Mouse (Mus musculus) thymus, adult 2 months (tissue): ENCODE measurements around the gene Glo1. TPM values are rescaled to one million over a fixed set of nuclear protein-coding genes. Genes with fewer than 3 reads are reported as not detected.

Source experiments
- DNase-seq: peaks from one replicate; pipeline ENCODE4 v3.0.0; 2021
- H3K27ac ChIP-seq: fragments of 200-500 bp; 2 replicates; pipeline ENCODE4 v1.5.1; 2012; ENCODE audit warnings: low read length, control low read depth; ENCODE audit not compliant: control insufficient read depth, insufficient read depth
- H3K27me3 ChIP-seq: fragments of 200-500 bp; 2 replicates; pipeline ENCODE4 v1.6.1; 2012; ENCODE audit warnings: mild to moderate bottlenecking, low read length, moderate library complexity, mixed read lengths; ENCODE audit not compliant: control insufficient read depth, insufficient read depth
- H3K36me3 ChIP-seq: fragments of 200-500 bp; 2 replicates; pipeline ENCODE4 v1.6.1; 2012; ENCODE audit warnings: mild to moderate bottlenecking, low read length, moderate library complexity; ENCODE audit not compliant: control insufficient read depth, insufficient read depth
- H3K4me1 ChIP-seq: fragments of 200-500 bp; replicated peaks from 2 replicates; pipeline ENCODE4 v1.6.1; 2012; ENCODE audit warnings: low read length; ENCODE audit not compliant: control insufficient read depth, insufficient read depth
- H3K4me3 ChIP-seq: fragments of 200-500 bp; 2 replicates; pipeline ENCODE4 v1.5.1; 2012; ENCODE audit warnings: mild to moderate bottlenecking, low read length, control low read depth, moderate library complexity; ENCODE audit not compliant: control insufficient read depth, insufficient read depth
- CTCF ChIP-seq: fragments of 200-500 bp; IDR thresholded peaks from 2 replicates; pipeline ENCODE4 v1.5.1; 2012; ENCODE audit warnings: mild to moderate bottlenecking, control low read depth, low read length, moderate library complexity, borderline replicate concordance; ENCODE audit not compliant: control insufficient read depth, poor library complexity, insufficient read depth; ENCODE audit errors: extremely low read depth
- POLR2A ChIP-seq: fragments of 200-500 bp; IDR thresholded peaks from 2 replicates; pipeline ENCODE4 v1.6.1; 2012; ENCODE audit warnings: mild to moderate bottlenecking, low read length, control low read depth, moderate library complexity; ENCODE audit not compliant: control insufficient read depth, poor library complexity, insufficient read depth; ENCODE audit errors: extremely low read depth
- WGBS: fragments of 180-500 bp; shearing (Covaris S2); methylation state at CpG from one replicate; pipeline ENCODE4 v1.1.7; 2018; 5-methylcytosine and 5-hydroxymethylcytosine counted together
- polyA plus RNA-seq: library from polyadenylated mRNA; depleted of rRNA; stranded (reverse); fragments of >200 nt; gene quantifications from 2 replicates; pipeline ENCODE4 v1.2.3, GENCODE M21; 2012

Gene Glo1
- polyA plus RNA-seq, 1 experiment: 43.6 TPM

GRCm38 (mm10) chr17:30609980-30610307 is 16.7 kb downstream of the Glo1 start:
- Histone ChIP-seq H3K27ac (no peak overlapping the region), H3K27me3 (no peaks in the 10 kb centered on the region), H3K36me3 (no peaks in the 10 kb centered on the region), H3K4me1 (0 out of 2 replicates have a peak, but pooled peaks cover 2% of the 10 kb centered on the region), H3K4me3 (no peak overlapping the region)
- 97% methylated on average over 5 of the region's 5 CpGs for WGBS
- no peak for DNase-seq
- TF ChIP-seq POLR2A: no peak
- no peak for TF ChIP-seq CTCF

- 93% methylated on average over 16 of the region's 16 CpGs for WGBS
- TF ChIP-seq POLR2A (no peak), CTCF (no peak)
- H3K27me3 ChIP-seq: no peaks in the 10 kb centered on the region
- no peaks in the 10 kb centered on the region for H3K36me3 ChIP-seq
- H3K4me1 ChIP-seq: 0 out of 2 replicates have a peak, but pooled peaks cover 2% of the 10 kb centered on the region
- no peak overlapping the region for H3K4me3 ChIP-seq
- DNase-seq: no peak
- H3K27ac ChIP-seq: no peak overlapping the region
These were observed 17.2 kb downstream of the Glo1 start for GRCm38 (mm10) chr17:30609305-30609979.

GRCm38 (mm10) chr17:30607909-30608495 is 18.7 kb downstream of the Glo1 start:
- no peak overlapping the region for H3K27ac ChIP-seq
- whole genome bisulfite sequencing: 92% methylated on average over 8 of the region's 8 CpGs
- no peaks in the 10 kb centered on the region for H3K27me3 ChIP-seq
- H3K4me1 ChIP-seq: 0 out of 2 replicates have a peak, but pooled peaks cover 2% of the 10 kb centered on the region
- no peak for DNase-seq
- no peak for TF ChIP-seq POLR2A
- H3K36me3 ChIP-seq: peaks cover 7% of the 10 kb centered on the region
- no peak overlapping the region for H3K4me3 ChIP-seq

- 0 out of 2 replicates have a peak, but pooled peaks cover 2% of the 10 kb centered on the region for H3K4me1 ChIP-seq
- no peak for DNase-seq
- TF ChIP-seq CTCF: no peak
- no peak for TF ChIP-seq POLR2A
- H3K4me3 ChIP-seq: no peak overlapping the region
- H3K36me3 ChIP-seq: peaks cover 13% of the 10 kb centered on the region
- 99% methylated on average over 7 of the region's 7 CpGs for WGBS
- H3K27ac ChIP-seq: no peak overlapping the region
- H3K27me3 ChIP-seq: no peaks in the 10 kb centered on the region
These were observed 19.3 kb downstream of the Glo1 start for GRCm38 (mm10) chr17:30607330-30607729.

GRCm38 (mm10) chr17:30606634-30607081 is 20.0 kb downstream of the Glo1 start:
- TF ChIP-seq CTCF (no peak), POLR2A (no peak)
- Histone ChIP-seq H3K4me1 (no peaks in the 10 kb centered on the region), H3K36me3 (peaks cover 13% of the 10 kb centered on the region), H3K27me3 (no peaks in the 10 kb centered on the region), H3K4me3 (no peak overlapping the region), H3K27ac (no peak overlapping the region)
- 97% methylated on average over 8 of the region's 8 CpGs for WGBS
- no peak for DNase-seq

GRCm38 (mm10) chr17:30606206-30606605 is 20.5 kb downstream of the Glo1 start:
- no peak for DNase-seq
- Histone ChIP-seq H3K36me3 (peaks cover 13% of the 10 kb centered on the region), H3K27ac (no peak overlapping the region), H3K27me3 (no peaks in the 10 kb centered on the region), H3K4me3 (no peak overlapping the region), H3K4me1 (no peaks in the 10 kb centered on the region)
- 97% methylated on average over 11 of the region's 11 CpGs for WGBS
- TF ChIP-seq POLR2A (no peak), CTCF (no peak)

GRCm38 (mm10) chr17:30605001-30605400 is 21.7 kb downstream of the Glo1 start:
- Histone ChIP-seq H3K27ac (no peak overlapping the region), H3K4me3 (no peak overlapping the region), H3K36me3 (peaks cover 17% of the 10 kb centered on the region), H3K27me3 (no peaks in the 10 kb centered on the region), H3K4me1 (no peaks in the 10 kb centered on the region)
- TF ChIP-seq CTCF (no peak), POLR2A (no peak)
- WGBS: 96% methylated on average over 5 of the region's 5 CpGs
- no peak for DNase-seq
